Mouse (Mus musculus): ENCODE measurements around the gene Polm. TPM values are rescaled to one million over a fixed set of nuclear protein-coding genes. Genes with fewer than 3 reads are reported as not detected.

The Polm gene
- total RNA-seq (2021): 10 to 100 TPM in 1 of 2 experiments, 1 to 10 TPM in 1; 9.6 to 11.0 TPM
- long read RNA-seq, partial matches to known transcripts: 2 of 9 reads
- long read RNA-seq, other reads (novel, unspliced or antisense): 6 of 9 reads

GRCm38 (mm10) chr11:5837251-5838246 lies at the start of gene Polm:
Gene Polm, minus strand, starts transcription at chr11:5838016.
- peak; percentile 82 to 90 for DNase-seq (ENCODE audit: low spot score in 2 of 2)

GRCm38 (mm10) chr11:5887250-5887649 lies 49.4 kb upstream of the Polm start:
- no peak for DNase-seq (ENCODE audit: low spot score in 2 of 2)

- peak; percentile 44 to 84 for DNase-seq (ENCODE audit: low spot score in 2 of 2)
Observed at GRCm38 (mm10) chr11:5886187-5886586, 48.4 kb upstream of the Polm start.

- DNase-seq (ENCODE audit: low spot score in 2 of 2): no peak
Observed at GRCm38 (mm10) chr11:5882518-5882917, 44.7 kb upstream of the Polm start.

- peak; percentile 27 to 77 for DNase-seq (ENCODE audit: low spot score in 2 of 2)
Observed at GRCm38 (mm10) chr11:5879905-5880304, 42.1 kb upstream of the Polm start.

DNA sequence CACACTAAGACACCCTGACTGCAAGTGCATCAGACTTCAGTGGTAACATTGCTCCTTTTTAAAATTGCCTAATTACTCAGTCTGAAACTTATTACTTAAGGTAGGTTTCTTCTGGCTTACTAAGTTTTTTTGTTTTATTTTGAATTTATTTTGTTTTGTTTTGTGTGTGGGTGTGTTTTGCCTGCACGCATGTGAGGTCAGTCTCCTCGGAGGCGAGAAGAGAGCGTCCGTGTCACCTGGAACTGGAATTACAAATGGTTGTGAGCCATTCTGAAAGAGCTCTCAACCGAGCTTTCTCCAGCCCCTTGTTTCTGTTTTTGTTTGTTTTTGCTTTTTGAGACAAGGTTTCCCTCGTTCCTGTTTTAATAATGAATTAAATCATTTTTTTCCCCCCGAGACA lies 40.8 kb upstream of the Polm start:
- no peak for DNase-seq (ENCODE audit: low spot score in 2 of 2)

DNA sequence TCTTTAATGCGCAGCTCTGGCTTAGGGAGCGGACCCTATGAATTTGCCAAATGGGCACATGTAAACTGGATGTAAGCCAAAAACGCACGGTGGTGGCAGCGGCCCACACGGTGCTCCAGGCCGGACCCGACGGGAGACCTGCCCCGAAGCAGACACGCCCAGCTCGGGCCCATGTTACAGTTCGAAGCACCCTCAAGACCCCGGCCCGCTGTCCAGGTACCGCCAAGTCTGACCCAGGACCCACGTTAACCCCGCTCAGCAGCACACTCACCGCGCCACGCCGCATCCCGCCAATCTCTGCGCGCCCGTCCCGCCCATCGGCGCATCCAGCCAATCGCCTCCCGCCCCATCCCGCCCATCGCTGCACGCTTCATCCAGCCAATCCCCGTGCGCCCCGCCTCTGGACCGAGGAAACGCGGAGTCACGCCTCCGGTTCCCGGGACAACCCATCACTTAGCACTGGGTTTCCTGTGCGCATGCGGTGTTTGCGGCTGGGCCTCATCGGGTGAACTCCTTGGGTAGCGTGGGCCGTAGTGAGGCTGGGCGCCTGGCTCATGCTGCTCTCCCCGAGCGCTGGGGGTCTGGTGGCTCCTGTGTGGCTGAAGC lies 40.2 kb upstream of the Polm start, which contains the start of gene Pold2:
TSS of gene Pold2 (minus strand) at position 372 of the 606 bp plus-strand sequence.
- DNase-seq (ENCODE audit: low spot score in 2 of 2): peak; percentile 96 to 98

DNA sequence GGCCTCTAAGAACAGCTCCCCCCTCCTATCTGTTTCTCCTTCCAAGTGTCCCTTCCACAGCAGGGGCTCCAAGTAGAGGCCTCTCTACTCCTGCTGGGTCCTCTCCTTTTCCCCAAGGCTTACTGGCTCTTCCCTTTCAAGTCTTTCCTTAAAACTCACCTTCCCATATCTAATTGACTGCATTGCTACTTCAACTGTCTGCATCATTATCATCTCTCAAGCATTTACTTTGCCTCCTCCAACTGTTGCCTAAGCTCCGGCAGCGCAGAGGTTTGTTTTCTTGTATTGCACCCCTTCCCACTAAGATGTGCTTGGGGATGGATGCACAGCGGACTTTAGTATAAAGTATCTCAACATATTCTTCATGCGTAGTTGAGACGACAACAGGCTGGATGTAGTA lies 39.6 kb upstream of the Polm start:
- no peak for DNase-seq (ENCODE audit: low spot score in 2 of 2)

- DNase-seq (ENCODE audit: low spot score in 2 of 2): no peak
Observed at GRCm38 (mm10) chr11:5873192-5873591, 35.4 kb upstream of the Polm start.

DNA sequence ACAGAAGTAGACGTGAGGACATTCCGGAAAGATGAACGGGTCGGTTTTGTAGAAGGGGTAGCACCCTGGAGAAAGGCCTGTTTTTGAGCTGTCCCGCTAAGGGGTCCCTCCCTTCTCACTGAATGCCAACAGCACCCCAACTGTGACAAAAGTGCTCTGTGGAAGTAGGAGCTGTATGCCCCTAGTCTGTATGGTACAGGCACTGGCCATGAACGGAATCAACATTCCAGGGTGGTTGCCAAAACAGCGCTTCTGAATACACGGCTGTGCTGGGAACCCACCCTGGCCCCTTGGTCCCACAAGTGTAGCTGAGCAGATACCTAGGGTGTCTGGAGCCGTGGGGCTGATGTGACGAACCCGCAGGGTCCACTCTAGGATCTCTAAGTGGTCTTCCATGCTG lies 34.9 kb upstream of the Polm start:
- DNase-seq (ENCODE audit: low spot score in 2 of 2): no peak

GRCm38 (mm10) chr11:5870069-5870468 lies 32.3 kb upstream of the Polm start:
- no peak for DNase-seq (ENCODE audit: low spot score in 2 of 2)

GRCm38 (mm10) chr11:5869331-5869730 lies 31.5 kb upstream of the Polm start:
- no peak for DNase-seq (ENCODE audit: low spot score in 2 of 2)

DNA sequence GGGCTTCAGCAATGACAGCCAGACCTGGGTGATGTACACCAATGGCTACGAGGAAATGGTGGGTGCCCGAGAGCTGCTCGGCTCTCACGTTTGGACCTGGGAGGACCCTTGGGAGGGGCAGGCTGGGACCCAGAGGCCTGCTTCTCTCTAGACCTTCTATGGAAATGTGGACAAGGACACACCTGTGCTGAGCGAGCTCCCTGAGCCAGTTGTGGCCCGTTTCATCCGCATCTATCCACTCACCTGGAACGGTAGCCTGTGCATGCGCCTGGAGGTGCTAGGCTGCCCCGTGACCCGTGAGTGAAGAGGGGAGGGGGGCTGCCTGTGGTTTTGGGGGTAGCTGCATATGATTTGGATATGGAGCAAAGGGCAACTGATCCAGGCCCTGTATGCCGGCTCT lies 30.5 kb upstream of the Polm start:
- no peak for DNase-seq (ENCODE audit: low spot score in 2 of 2)

DNA sequence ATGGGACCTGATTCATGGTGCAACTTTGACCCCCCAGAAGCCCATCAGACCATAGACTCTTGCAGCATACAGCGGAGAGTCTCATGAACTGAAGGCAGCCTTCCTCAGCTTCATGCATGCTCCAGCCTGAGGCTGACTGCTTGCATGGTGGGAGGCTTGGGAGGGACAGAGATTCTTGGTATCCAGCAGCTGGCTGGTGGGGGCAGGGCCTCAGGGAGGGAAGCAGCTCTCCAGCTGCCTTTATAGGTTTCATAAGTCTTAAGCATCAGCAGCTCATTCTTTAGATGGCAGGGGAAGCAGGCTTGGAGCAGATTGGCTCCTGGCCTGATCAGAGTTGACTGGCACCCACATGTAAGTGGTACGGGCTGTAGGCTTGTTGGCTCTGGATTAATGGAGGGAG lies 29.4 kb upstream of the Polm start:
- DNase-seq (ENCODE audit: low spot score in 2 of 2): no peak

DNA sequence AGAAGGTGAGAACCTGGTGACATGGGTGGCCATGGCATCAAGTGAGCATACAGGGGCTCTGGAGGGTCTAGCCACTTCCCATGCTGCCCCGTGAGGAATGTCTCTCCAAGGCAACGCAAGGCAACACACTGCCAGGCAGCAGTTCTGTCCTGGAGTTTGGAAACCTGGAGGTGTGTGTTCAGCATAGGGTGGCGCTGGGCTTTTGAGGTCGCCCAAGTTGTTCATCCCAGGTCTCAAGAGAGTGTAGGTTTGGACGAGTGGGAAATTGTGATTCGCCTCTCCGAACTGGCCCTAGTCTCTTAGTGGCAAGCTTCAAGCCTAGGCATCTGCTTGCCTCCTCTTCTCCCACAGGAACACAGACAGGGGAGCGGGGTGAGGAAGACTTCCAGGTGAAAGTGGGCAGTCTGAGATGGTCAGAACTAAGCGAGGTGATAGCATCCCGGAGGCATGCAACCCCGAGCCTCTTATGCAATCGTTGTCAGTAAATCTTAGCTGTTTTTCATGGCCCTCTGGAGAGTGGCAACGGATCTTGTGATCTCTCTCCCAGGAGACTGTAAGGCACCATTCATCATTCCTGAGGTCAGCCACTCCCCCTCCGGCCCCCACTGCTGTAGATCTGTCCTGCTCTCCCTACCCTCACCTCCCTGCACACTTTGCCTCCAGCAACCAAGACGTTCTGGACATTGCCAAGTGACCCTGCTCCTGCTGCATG lies 24.7 kb upstream of the Polm start:
- DNase-seq (ENCODE audit: low spot score in 2 of 2): no peak

- no peak for DNase-seq (ENCODE audit: low spot score in 2 of 2)
Observed at GRCm38 (mm10) chr11:5861678-5862393, 24.0 kb upstream of the Polm start, which contains the start of gene Aebp1. Gene Aebp1, plus strand, starts transcription at chr11:5861947.

DNA sequence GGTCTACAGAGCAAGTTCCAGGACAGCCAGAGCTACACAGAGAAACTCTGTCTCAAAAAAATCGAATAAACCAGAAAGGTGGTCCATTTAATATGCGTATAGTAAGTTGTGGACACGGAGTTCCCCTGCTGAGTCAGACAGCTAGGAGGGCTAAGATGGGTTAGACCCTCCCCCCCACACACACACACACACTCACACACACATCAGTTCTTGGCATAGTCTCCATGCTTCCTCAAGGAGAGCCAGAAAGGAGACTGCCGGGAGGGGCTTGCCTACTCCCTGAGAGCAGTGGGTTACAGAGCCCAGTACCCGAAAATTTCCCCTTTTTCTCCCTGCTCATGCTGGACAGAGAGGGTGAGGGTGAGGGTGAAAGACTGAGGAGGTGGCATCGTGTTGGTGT lies 22.8 kb upstream of the Polm start:
- no peak for DNase-seq (ENCODE audit: low spot score in 2 of 2)

DNA sequence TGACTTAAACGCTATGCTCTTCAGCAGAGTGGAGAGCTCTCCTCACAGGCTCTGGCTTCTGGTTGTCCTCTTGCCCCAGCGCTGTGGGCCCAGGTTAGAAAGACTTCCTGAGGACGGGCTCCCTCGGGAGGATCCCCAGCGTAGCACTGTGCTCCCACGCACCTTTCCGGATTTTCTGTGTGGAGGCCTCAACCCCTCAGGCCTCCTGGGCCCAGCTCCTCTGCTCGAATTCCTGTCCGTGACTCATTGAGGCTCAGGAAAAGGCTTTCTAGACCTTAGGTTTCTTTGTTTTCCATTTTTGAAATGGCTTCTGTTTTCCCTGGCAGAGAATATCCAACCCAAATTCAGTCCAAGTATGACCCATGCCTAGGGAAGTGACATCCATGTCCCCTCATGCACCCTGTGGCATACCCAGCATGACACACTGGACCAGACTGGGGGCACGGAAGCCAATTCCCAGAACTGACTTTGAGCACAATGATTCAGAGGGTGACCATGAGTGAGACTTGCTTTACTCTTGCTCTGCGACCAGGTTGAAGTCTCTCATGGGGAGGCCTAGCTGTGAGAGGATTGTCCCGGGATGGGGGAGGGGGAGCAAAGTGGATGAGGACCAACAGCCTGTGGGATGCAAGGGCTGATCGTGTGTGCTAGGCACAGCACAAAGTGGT lies 22.2 kb upstream of the Polm start:
- no peak for DNase-seq (ENCODE audit: low spot score in 2 of 2)

- DNase-seq (ENCODE audit: low spot score in 2 of 2): no peak
Observed at GRCm38 (mm10) chr11:5858723-5859122, 20.9 kb upstream of the Polm start.

DNA sequence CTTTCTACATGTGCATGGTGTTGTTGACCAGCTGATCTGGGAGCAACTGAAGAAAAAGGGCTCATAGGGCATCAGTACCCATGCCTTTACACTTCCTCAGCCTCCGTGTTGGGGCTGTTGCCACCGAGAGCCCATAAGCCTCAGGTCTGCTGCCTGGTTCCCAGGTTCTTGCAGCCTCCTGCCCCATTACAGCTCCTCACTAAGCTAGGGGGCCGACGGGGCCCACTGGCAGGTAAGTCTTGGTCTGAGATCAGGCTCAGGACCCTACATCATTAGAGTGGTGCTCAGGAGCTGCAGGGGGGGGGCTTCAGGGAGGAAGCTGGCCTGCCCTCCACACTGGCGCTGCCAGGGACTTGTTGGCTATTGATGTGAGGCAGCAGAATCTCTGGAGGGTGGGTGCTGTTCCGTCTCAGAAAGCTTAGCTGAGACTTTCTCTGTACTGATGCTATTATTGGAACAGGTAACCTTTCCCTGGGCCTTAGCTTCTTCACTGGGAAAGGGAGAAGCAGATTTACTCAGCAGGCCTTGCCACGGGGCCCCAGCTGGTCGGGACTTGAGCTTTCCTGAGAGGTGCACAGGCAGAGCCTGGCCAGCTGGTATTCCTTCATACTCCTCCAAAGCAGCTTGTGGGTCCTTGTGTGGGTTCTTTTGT lies 18.8 kb upstream of the Polm start:
- DNase-seq (ENCODE audit: low spot score in 2 of 2): no peak

Data from layer of hippocampus, adult 18-20 months (tissue).